Mouse (Mus musculus): ENCODE measurements around the gene Eps8l2.

The Eps8l2 gene

DNA sequence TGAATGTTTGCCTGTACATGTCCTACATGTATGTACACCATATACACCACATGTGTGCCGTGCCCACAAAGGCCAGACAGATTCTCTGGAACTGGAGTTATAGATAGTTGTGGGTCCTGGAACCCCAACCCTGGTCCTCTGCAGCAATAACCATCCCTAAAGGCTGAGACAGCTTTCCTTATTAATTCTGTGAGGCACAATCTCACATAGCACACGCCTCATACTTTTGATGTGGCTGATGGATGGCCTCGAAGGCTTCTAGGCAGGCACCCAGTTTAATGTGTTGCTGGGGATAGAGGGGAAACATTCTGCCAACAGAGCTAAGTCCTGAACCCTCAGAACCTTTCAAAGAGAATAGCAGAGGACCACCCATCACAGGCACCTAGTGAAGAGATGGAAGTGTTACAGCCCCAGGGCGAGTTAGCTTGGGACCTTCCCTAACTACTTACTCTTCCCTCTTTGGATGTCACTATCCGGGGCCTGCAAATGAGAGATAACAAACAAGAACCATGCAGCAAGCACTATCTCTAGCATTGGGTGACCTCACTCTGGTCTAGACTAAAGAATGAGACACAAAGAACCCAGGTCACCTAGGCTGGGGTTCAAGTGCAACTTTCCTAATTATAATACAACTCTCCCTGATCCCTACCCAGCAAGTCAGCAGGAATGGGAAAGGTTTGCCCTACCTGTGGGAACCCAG, 25.8 kb downstream of the Eps8l2 start:
- DNase-seq (ENCODE audit: low read depth), result peak; percentile 73

DNA sequence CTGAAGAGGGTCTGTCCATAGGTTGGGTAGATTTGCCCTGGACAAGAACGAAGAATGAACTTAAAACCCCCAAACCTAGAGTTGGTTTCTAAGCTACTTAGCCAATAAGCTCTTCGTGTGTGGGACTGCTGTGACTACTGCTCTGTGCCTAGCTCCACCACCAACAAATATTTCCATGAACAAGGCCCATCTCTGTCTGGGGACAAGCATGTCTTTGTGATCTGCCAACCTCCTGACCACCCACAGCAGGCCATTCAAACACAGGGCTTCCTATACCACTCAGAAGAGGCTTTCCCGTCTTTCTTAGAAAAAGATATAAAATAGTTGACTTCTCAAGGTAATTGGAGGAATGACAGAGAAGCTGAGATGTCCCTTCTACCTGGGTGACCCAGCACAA, 26.4 kb downstream of the Eps8l2 start:
- no peak for DNase-seq (ENCODE audit: low read depth)

GRCm38 (mm10) chr7:141367358-141367757, 28.7 kb downstream of the Eps8l2 start:
- DNase-seq (ENCODE audit: low read depth), result no peak

DNA sequence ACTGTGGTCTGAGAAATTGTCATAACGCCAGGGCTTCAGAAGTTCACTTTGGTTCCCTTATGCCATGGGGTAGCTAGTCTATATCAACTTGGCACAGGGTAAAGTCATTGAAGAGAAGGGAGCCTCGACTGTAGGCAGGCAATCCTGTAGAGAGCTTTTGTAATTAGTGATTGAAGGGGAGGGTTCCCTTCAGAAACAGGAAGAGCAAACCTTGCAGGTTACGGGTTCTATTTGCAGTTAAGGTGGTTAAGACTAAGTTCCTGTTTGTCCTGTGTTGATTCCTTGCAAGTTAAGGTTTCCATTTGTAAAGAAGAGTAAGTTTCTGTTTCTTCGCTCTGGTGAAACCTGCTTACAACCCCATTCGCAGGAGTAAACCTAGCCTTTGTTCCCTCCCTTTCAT, 31.2 kb downstream of the Eps8l2 start:
- DNase-seq (ENCODE audit: low read depth), result no peak

DNA sequence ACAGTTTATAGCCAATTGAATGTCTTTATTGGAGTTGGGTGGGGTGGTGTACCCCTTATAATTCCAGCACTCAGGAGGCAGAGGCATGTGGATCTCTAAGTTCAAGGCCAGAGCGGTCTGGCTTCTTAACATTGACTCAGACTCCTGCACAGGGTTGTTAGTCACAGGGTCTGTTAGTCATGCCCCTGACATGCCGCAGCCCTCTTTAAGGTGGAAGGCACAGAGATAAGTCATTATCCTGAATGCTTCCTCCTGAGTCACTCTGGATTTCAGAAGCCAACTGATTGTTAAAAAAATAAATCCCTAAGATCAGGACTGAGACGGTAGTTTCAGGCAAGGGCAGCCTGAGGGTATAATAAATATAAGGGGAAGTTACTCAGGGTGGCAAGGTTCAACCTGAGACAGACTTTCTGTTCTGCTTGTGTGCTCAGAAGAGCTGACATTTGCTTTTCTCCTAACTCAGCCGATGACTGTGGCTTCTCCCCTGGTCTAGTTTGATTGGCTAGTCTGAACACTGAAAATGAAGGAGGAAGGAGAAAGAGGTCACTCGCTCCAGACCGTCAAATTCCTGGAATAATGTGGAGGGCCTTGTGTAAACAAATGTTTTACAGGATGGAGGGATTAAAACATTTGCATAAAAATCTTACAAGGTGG, 33.4 kb downstream of the Eps8l2 start:
- DNase-seq (ENCODE audit: low read depth), result no peak

DNA sequence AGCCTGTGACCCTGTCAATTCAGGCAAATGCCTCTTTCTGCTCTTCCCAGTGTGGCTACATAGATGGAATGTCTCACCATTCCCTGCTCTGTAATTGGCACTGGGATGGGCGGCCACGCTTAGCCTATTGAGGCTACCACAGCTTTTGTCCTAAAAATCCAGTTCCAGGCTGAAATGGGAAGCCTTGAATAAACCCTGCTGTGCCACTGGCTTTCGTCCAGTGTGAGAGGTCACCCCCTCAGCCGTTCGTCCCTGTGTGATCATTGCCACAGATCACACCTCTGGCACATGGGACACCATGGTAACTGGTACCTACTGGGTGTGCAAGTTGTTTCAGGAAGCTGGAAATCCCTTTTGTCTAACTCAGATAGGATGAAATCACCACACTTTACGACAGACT, 34.9 kb downstream of the Eps8l2 start:
- no peak for DNase-seq (ENCODE audit: low read depth)

DNA sequence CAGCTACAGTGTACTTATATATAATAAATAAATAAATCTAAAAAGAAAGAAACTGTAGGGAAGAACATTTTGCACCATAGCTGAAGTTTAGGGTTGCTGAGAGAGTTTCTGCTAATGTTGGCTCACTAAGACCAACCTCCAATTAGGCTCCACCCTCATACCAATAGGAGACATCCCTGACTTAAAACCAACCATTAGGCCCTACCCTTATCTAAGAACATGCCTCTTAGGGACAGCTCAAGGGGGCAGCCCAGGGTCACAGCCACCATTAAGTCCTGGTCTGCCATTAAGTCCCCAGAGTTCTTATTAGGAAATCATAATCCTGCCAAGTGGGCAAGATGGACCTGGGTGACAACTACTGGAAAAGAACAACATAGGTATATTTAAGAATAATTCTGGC, 35.7 kb downstream of the Eps8l2 start:
- DNase-seq (ENCODE audit: low read depth), result no peak

DNA sequence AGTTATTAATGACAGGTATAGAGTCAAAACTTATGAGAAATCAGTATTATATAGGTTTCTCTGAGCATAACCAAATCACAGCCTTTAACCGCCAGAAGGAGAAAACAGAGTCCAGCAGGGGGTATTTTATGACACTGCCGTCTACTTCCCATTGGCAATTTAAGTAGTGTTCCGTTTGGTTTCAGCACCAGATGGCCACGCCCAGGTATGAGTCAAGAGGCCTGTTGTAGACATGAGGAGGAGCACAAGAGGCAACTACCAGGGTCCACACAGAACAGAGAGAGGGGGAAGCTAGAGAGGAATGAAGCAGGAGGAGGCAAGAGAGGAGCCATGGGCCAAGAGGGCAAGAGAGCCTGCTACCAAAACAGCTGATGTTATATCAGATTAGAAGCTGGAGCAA, 40.9 kb downstream of the Eps8l2 start:
- DNase-seq (ENCODE audit: low read depth), result no peak

GRCm38 (mm10) chr7:141381068-141381835, 42.6 kb downstream of the Eps8l2 start:
- DNase-seq (ENCODE audit: low read depth), result no peak

DNA sequence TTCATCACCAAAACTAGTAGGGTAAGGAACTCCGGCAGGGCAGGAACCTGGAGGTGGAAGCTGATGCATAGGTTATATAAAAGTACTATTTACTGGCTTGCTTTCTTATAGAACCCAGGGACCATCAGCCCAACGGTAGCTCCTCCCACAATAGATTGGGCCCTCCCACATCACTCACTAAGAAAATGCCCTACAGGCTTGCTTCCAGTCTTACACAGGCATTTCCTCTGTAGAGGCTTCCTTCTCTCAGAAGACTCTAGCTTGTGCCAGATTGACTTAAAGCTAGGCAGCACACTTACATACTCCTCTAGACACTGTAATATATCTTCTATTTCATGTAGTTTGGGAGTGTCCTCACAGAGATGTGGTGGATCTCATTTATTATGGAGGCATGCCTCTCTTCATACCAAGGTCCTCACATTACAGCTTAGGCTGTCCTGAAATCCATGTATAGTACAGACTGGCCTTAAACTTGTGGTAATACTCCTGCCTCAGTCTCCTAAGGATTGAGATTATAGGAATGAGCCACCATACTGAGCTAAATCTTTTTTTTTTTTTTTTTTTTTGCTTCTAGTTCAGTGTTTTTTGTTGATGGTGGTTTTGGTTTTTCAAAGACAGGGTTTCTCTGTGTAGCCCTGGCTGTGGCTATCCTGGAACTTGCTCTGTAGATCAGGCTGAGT, 49.3 kb downstream of the Eps8l2 start:
- no peak for DNase-seq (ENCODE audit: low read depth)

DNA sequence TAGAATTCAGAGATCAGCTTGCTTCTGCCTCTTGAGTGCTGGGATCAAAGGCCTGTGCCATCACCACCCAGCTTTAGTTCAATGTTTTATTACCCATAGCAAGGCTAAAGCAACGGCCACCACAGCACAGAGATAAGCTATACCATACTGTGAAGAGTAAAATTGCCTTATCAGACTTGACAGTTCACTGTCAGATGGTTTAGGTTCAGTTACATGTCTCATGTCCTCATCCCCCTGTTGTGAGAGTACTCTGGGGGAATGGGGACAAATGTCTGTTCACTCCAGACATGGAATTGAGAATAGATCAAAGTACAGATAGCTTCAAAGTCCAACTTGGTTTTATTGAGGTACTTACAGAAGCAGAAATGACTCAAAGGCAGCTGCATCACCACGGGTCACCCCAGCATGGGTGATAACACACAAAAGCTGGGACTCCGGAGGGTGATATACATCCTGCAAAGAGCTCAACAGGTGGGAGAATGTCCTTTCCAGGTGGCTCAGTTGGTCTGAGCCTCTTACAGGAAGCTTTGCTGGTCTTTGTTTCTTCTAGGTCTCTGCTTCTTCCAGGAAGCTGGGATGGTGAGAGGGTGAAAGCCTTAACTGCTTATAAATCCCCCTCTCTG, 49.9 kb downstream of the Eps8l2 start:
- DNase-seq (ENCODE audit: low read depth), result no peak

DNA sequence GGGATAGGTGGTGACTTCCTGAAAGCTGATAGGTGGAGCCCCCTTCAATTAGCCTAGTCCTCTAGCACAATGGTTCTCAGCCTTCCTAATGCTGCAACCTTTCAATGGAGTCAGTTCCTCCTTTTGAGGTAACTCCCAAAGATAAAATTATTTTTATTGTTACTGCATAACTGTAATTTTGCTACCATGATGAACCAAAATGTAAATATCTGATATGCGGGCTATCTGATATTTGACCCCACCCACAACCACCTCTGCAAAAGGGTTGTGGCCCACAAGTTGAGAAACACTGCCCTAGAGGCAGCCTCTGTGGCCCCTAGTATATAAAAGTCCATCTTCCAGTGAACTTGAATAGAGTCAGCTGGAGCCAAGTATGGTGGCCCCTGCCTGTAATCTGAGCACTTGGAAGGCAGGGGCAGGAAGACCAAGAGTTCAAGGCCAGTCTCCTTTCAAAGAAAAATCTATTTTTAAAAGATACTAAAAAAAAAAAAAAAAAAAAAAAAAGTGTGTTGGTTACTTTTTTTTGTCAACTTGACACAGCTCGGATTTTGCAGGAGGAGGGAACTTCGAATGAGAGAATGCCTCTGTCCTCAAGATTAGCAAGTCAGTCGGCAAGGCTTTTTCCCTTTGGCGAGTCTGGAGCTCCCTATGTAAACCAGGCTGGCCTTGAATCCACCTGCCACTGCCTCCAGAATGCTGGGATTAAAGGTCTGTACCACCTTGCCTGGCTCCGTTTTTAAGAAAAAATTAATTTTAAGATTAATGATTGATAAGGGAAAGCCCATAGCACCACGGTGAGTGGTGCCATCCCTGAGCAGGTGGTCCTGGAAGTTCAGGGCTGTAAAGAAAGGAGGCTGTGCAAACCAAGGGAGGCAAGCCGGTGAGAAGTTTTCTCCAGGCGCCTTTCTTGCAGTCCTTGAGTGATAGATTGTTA, 51.9 kb downstream of the Eps8l2 start:
- no peak for DNase-seq (ENCODE audit: low read depth)

DNA sequence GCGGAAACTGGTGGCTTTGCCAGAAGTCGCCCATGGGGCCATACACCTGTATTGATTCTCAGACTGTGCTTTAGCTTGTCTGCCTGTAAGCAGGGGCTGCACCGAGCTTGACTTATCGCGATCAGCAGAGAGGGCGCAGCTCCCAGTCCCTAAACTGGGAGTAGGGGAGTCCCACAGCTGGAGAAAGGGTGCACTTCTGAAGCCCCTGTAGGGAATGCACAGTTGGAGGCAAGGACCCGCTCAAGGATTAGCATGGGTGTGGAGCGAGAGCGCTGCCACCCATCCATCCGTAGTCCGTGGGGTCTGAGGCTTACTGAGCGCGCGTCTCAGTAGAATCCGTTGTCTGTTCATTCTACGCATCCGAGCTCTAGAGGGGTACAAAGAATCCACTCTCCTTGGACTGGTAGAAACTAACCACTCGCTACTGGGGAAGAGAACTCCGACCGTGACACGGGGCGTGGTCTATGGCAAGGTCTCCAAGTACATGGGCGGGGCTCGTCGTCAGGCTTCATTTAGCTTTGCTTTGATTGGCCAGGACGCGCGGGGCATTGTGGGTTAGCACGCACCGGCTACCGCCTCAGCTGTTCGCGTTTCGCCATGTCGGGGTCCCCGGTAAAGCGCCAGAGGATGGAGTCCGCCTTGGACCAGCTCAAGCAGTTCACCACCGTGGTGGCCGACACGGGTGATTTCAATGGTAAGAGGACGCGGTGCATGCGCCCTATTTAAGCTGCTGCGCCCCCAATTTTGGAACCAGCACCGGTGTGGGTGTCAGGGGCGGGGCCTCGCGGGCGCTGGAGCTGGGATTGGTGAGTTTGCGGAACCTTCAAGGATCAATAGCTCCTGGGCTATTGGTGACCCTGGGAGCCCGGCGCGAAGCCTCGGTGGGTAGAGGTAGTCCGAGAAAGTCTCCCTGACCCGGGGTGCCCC, 53.2 kb downstream of the Eps8l2 start, which contains the start of gene Taldo1:
TSS of gene Taldo1 (plus strand) at position 575 of the 927 bp plus-strand sequence.
- peak; percentile 99 for DNase-seq (ENCODE audit: low read depth)

- peak; percentile 69 for DNase-seq (ENCODE audit: low read depth)
These were observed 54.0 kb downstream of the Eps8l2 start for GRCm38 (mm10) chr7:141392552-141393222.

GRCm38 (mm10) chr7:141394158-141394557, 55.5 kb downstream of the Eps8l2 start:
- no peak for DNase-seq (ENCODE audit: low read depth)

DNA sequence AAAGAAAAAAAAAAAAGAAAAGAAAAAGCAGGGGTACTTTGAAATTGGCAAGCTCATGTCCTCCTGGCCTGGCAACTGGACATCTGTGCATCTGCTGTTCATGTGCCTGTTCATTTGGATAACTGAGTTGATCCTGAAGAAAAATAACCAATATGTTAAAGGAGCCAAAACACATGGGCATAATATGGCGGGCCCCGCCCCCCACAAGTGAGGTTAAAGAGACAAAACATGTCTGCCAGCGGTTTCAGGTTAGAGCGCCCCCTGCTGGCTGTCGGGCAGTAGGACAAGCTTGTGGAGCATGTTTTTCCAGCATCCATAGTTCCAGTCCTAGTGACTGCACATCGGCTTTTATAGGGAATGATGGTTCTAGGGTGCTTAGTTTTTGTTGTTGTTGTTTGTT, 56.1 kb downstream of the Eps8l2 start:
- DNase-seq (ENCODE audit: low read depth), result peak; percentile 82

DNA sequence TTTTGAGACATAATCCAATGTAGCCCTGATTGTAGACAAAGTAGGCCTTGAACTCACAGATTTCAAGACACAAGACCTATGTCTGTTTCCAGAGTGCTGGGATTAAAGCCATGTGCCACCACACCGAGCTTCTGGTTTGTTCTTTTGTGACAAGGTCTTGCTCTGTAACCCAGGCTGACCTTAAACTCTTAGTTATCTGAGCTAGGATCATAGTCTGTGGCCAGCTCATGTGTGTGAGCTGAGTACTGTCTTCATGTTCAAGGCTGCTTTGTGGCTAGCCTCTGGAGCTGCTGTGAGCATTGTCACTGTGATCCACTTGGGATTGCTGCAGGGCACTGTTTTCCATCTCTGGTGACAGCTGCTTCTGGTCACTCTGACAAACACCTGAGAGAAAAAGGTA, 56.7 kb downstream of the Eps8l2 start:
- no peak for DNase-seq (ENCODE audit: low read depth)

DNA sequence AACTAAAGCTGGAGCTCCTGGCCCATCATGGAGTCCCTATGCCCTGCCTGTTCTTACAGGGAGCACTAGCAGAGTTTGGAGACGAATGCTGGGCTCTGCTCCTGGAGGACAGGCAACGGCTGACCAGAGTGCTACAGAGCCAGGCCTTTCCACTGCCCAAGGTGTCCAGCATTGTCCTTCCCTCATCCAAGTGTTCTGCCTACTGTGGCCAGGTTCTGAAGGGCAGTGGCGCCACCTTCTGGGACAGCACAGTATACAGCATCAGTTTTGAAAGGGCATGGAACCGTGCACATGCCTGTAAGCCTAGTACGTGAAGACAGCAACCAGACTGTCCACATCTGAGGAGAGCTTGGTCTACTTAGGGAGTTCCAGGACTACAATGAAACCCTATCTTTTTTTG, 64.6 kb downstream of the Eps8l2 start:
- DNase-seq (ENCODE audit: low read depth), result no peak

- no peak for DNase-seq (ENCODE audit: low read depth)
These were observed 66.8 kb downstream of the Eps8l2 start for GRCm38 (mm10) chr7:141405466-141405865.
